Mouse (Mus musculus) MEL (cell line): ENCODE measurements around the gene Uqcc3.

ENCODE experiments used
- CTCF ChIP-seq, 3 experiments: IDR thresholded peaks in 2 of 3; conservative IDR thresholded peaks in 1 of 3; 2 replicates each; pipeline ENCODE4 v1.5.1; 2011 to 2012; ENCODE audit warnings: low read length in 3 of 3, low read depth in 2 of 3, mild to moderate bottlenecking in 2 of 3, improper control_type of control experiment in 1 of 3, inconsistent platforms in 1 of 3, mixed read lengths in 1 of 3, moderate library complexity in 1 of 3; ENCODE audit not compliant: control insufficient read depth in 1 of 3, insufficient read depth in 1 of 3, poor library complexity in 1 of 3, severe bottlenecking in 1 of 3
- EP300 ChIP-seq, 2 experiments: IDR thresholded peaks; 2 replicates each; pipeline ENCODE4 v1.6.1; 2011; ENCODE audit warnings: improper control_type of control experiment in 2 of 2, low read length in 2 of 2, low read depth in 1 of 2, mild to moderate bottlenecking in 1 of 2
- JUND ChIP-seq: IDR thresholded peaks from 2 replicates; pipeline ENCODE4 v1.6.1; 2011; ENCODE audit warnings: low read depth, mild to moderate bottlenecking, improper control_type of control experiment, low read length
- POLR2A ChIP-seq, 2 experiments: IDR thresholded peaks; 2 replicates each; pipeline ENCODE4 v1.6.1; 2011 to 2012; ENCODE audit warnings: low read length in 2 of 2, mild to moderate bottlenecking in 2 of 2, control low read depth in 1 of 2, improper control_type of control experiment in 1 of 2, low read depth in 1 of 2, moderate library complexity in 1 of 2; ENCODE audit not compliant: control insufficient read depth in 1 of 2, insufficient read depth in 1 of 2, poor library complexity in 1 of 2
- POLR2AphosphoS2 ChIP-seq: IDR thresholded peaks from 2 replicates; pipeline ENCODE4 v1.6.1; 2011; ENCODE audit warnings: low read length, improper control_type of control experiment
- SIN3A ChIP-seq: IDR thresholded peaks from 2 replicates; pipeline ENCODE4 v1.6.1; 2012; ENCODE audit warnings: low read length, improper control_type of control experiment, inconsistent platforms
- TCF12 ChIP-seq: IDR thresholded peaks from 2 replicates; pipeline ENCODE4 v1.6.1; 2014; ENCODE audit warnings: low read depth, mild to moderate bottlenecking, inconsistent platforms, low read length, improper control_type of control experiment, moderate library complexity

DNA sequence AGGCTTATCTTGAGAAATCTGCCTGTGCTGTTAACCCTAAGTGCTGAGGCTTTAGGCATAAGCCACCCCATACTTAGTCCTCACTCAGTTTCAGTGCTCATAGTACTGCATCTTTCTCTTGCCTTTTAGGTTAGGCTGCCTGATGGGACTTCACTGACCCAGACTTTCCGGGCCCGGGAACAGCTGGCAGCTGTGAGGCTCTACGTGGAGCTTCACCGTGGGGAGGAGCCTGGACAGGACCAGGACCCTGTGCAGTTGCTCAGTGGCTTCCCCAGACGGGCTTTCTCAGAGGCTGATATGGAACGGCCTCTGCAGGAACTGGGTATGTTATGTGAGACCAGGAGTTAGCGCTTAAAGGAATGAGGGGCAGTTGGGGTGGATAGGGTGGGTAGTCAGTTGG lies 5.7 kb downstream of the Uqcc3 start:
- TF ChIP-seq CTCF (IDR thresholded peaks at IDR 0.05 in 2 of 3, conservative IDR thresholded peaks at IDR 0.05 in 1 of 3; ENCODE audit: control insufficient read depth in 1 of 3, insufficient read depth in 1 of 3, low read depth in 2 of 3, low read length in 3 of 3, poor library complexity in 1 of 3, severe bottlenecking in 1 of 3) = no peak
- TF ChIP-seq SIN3A = no peak
- no peak for TF ChIP-seq POLR2AphosphoS2
- no peak for TF ChIP-seq JUND
- TF ChIP-seq TCF12 = no peak
- TF ChIP-seq POLR2A (IDR thresholded peaks at IDR 0.05; ENCODE audit: control insufficient read depth in 1 of 2, insufficient read depth in 1 of 2, low read depth in 1 of 2, low read length in 2 of 2, poor library complexity in 1 of 2) = no peak
- TF ChIP-seq EP300 (IDR thresholded peaks at IDR 0.05; ENCODE audit: low read depth in 1 of 2, low read length in 2 of 2) = no peak
